Mouse (Mus musculus) kidney, postnatal 36 days (tissue): Measurements from ENCODE around the gene Ppp2r3a.

Experiments used
- DNase-seq, 2 experiments: peaks; one replicate each; pipeline ENCODE4 v3.0.0; 2021 to 2022; ENCODE audit warnings: mixed read lengths in 2 of 2

Gene Ppp2r3a

GRCm38 (mm10) chr9:101251644-101252337 is at the start of gene Ppp2r3a:
Ppp2r3a (minus strand) TSS chr9:101251795.
- DNase-seq, result peak; percentile 96 to 99

GRCm38 (mm10) chr9:101300441-101300935 is 48.9 kb upstream of the Ppp2r3a start:
- DNase-seq, result peak; percentile 39 to 72

- no peak for DNase-seq
Observed at GRCm38 (mm10) chr9:101291676-101292660, 40.4 kb upstream of the Ppp2r3a start.

DNA sequence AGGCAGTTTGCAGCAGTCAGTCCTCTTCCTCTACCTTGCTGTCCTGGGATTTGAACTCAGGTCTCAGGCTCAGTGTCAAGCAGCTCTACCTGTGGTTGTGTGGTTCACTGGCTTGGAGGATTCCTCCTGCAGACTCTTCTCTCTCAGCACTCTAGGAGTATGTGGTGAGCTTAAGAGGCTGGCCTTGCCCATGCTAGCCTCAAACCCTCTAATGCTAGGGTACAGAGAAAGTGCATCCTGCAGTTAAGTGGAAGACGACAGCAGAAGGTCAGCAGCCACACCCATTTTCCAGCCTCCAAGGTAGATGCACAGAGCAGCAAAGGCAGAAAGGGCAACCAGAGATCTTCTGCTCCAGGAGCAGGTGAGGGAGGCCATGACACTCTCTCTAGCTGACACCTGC is 39.3 kb upstream of the Ppp2r3a start:
- no peak for DNase-seq

GRCm38 (mm10) chr9:101289750-101290149 is 38.2 kb upstream of the Ppp2r3a start:
- no peak for DNase-seq

DNA sequence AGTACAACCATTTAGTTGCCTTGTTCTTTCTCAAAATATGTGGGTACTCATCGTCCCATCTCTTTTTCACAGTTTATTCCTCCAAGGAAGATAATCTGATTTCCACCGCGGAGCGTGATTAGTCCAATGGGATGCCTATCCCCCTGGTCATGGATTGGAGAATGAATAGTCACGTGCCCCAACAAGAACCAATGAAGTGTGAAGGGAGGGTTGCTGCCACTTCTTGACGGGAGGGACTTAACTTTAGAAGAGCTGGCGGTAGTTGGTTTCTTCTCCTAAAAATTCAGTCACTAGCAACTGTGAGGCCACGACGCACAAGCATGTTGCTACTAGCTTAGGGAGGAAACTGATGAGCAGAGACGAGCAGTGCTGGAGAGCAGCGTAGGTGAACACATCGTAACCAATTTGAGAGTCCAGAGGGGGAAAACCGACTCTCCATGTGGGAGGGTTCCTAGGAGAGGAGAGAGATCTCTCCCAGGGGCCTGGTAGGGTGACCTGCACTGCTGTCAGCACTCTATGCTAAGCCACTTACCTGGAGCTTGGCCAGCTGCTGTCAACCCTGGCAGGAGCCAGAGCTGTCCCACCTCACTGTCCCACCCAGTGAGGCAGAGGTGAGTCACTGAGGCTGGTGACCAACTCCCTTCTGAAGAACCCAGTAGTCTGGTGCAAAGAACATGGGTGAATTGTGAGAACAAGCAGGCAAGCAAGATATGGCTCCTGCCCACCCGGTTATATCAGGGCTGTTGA is 37.5 kb upstream of the Ppp2r3a start:
- no peak for DNase-seq

GRCm38 (mm10) chr9:101286766-101287165 is 35.2 kb upstream of the Ppp2r3a start:
- DNase-seq, result no peak

- peak in 1 of 2 experiments; percentile 38 for DNase-seq
Observed at GRCm38 (mm10) chr9:101284049-101284448, 32.5 kb upstream of the Ppp2r3a start.

- DNase-seq, result peak in 1 of 2 experiments; percentile 81
Observed at GRCm38 (mm10) chr9:101282651-101283050, 31.1 kb upstream of the Ppp2r3a start.

DNA sequence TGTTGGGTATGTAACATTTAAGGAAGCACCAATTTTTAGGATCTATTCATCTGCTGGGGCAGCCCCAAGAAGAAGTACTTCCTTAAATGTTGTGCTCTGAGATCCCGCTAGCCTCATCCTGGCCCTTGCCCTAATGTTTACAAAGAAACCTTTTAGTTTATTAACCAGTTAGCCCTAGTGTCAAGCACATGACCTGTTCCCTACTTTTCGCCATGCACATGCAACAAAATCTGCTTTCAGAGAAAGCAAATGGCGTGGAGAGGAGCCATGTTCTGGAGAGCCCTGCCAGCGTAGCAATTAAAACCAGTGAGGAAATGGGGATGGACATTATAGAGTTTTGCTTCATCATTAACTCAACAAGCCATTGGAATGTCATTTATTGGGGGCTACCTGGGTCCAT is 30.3 kb upstream of the Ppp2r3a start:
- peak; percentile 53 to 81 for DNase-seq

- DNase-seq, result no peak
Observed at GRCm38 (mm10) chr9:101281326-101281725, 29.7 kb upstream of the Ppp2r3a start.

DNA sequence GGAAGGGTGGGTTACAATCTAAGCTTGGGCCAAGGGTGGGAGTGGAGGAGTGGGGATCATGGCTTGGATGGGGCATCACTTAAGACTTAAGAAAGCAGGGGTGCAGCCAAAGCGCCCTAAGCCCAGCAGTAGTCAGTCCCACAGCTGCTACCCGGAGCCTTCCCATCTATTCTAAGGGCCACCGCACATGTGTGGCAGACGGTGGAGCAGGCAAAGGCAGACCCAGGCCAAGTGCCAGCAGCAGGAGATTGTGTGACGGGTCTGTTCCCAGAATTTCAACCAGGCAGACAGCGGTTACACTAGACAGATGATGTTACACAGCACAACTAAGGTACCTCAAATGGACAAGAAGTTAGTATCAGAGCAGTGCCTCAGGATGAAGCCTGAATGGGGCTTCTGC is 29.3 kb upstream of the Ppp2r3a start:
- no peak for DNase-seq

GRCm38 (mm10) chr9:101280211-101280610 is 28.6 kb upstream of the Ppp2r3a start:
- DNase-seq, result peak; percentile 64 to 66

DNA sequence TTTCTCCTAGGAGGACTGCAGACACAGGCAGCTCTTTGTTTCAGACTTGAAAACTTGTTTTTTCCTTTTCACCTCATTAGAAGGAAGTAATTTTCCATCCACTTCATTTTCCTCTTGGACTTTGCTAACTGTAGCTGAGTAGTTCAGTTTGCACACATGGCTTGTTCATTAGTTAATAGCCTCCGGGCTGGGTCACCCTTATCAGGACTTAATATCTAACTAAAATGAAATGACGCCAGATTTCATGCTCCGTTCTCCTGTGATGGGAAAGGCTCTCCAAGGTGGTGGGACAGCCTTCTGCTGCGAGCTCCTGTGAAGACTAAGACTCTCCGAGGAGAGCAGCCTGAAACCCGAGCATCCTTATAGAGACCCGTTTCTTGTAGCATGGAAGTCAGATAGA is 21.1 kb upstream of the Ppp2r3a start:
- DNase-seq, result peak; percentile 67 to 90

DNA sequence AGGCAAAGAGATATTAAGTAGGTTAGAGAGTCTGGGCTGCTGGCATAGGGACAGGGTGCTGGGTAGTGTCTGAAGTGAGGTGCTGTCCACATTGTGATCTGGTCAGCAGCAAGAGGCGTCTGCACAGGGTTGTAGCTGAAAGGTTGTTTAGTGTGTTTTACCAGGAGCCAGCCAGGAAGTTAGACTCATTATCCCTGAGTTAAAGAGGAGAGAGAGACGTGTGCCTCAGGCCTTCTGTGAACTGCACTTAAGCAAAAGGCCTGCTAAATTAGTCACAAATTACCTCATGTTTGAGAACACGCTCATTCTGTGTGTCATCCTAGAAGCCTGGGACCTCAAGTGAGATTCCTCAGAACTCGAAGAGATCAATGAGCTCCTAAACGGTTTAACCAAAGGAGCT is 18.4 kb upstream of the Ppp2r3a start:
- DNase-seq, result no peak

DNA sequence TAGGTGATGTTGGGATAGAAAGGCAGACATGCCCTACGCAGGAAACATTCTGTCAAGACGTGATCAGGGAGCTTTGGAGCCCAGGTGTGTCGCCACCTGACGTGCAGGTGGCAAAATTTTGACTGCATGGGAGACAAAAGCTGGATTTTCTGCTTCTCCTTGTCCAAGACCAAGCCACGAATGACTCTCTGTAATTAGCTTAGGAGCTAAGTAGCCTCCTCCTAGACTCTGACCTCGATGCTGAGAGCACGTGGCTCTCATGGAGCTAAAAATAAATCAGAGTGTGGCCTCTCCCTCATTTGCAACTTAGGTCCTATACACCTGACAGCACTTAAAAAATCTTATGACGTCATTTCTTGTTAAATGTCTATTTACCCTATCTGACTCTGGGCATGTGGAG is 14.4 kb upstream of the Ppp2r3a start:
- peak; percentile 58 to 70 for DNase-seq

GRCm38 (mm10) chr9:101265546-101265945 is 14.0 kb upstream of the Ppp2r3a start:
- peak; percentile 46 to 65 for DNase-seq

GRCm38 (mm10) chr9:101262815-101263214 is 11.2 kb upstream of the Ppp2r3a start:
- DNase-seq, result peak in 1 of 2 experiments; percentile 46

GRCm38 (mm10) chr9:101261989-101262571 is 10.5 kb upstream of the Ppp2r3a start:
- peak; percentile 92 to 95 for DNase-seq

GRCm38 (mm10) chr9:101261443-101261842 is 9.8 kb upstream of the Ppp2r3a start:
- DNase-seq, result peak; percentile 56 to 75

DNA sequence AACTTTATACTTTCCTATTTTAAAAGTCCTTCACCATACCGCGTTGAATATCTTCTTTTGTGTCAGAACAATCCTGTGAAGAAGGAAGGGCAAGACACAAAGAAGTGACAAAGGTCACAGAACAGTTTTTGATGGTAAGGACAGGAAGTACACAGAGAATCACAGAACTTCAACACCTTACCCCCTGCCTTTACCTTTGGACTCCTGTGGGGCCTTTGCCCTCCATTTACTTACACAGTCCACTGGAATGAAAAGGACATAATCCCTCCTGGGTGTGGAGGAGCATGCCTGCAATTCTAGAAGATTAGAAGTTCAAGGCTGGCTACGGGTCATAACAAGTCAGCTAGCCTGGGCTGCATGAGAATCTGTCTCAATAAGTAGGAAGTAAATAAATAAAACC is 1.5 kb upstream of the Ppp2r3a start:
- peak; percentile 51 to 69 for DNase-seq

- no peak for DNase-seq
Observed at GRCm38 (mm10) chr9:101252541-101252940, 946 bp upstream of the Ppp2r3a start.
